Mouse (Mus musculus) embryonic fibroblast, embryonic 13.5 days (primary cell): ENCODE measurements around the gene Zfp868. TPM values are rescaled to one million over a fixed set of nuclear protein-coding genes. Genes with fewer than 3 reads are reported as not detected.
"Not testable (repeated sequence)": the region's sequence is repeated elsewhere in the genome, so short reads cannot be mapped to it uniquely, and the experiment has no call there.

Experiments
- H3K27ac ChIP-seq: 2 replicates; pipeline ENCODE4 v1.5.1; 2012; ENCODE audit warnings: low read length, control low read depth, inconsistent platforms; ENCODE audit not compliant: insufficient read depth
- H3K4me1 ChIP-seq: 2 replicates; pipeline ENCODE4 v1.6.1; 2011; ENCODE audit warnings: low read length; ENCODE audit not compliant: control insufficient read depth, insufficient read depth
- H3K4me3 ChIP-seq: 2 replicates; pipeline ENCODE4 v1.5.1; 2011; ENCODE audit warnings: mild to moderate bottlenecking, control low read depth, low read length; ENCODE audit not compliant: insufficient read depth
- CTCF ChIP-seq: IDR thresholded peaks from 2 replicates; pipeline ENCODE4 v1.5.1; 2011; ENCODE audit warnings: mild to moderate bottlenecking, control low read depth, low read length, moderate library complexity, borderline replicate concordance; ENCODE audit not compliant: insufficient read depth
- POLR2A ChIP-seq: IDR thresholded peaks from 2 replicates; pipeline ENCODE4 v1.6.1; 2011; ENCODE audit warnings: low read depth, mild to moderate bottlenecking, control low read depth, low read length, moderate library complexity
- polyA plus RNA-seq: library from polyadenylated mRNA; stranded (reverse); fragments of >200 nt; gene quantifications from 2 replicates; pipeline ENCODE4 v1.2.4, GENCODE M21; 2011; ENCODE audit warnings: low read depth; ENCODE audit not compliant: missing spikeins, insufficient read length

Gene Zfp868
- polyA plus RNA-seq, result 8.8 and 13.2 TPM in 2 replicates

DNA sequence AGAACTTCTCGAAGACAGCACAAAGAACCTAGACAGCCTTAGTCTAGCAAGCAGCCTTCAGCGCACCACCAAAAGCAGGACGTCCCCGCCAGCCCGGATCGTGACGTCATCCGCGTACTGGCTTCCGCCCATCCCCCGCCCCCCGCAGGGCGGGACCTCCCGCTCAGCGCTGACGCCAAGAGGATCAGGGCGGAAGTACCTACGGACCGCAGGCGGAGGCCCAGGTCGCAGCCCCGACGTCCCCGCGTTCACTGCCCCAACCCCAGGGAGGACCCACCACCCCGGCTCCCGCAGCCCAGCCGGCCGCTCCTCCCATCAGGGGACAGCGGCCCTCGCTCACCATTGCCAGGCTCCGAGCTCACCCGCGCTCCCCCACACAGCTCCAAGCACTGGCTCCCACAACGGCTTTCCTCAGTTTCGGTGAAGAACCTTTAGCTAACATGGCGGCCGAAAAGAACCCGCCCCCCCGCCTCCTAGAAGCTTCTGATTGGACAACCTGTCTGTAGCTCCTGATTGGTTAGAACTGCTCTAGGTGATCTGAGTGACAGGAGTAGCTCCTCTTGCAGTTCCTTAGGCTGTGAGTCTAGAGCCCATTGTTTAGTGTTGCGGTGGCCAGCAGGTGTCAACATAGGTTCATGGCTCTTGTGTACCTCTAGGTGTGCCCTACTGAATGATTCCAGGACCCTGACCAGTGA is at the start of gene Zfp868:
Gene Zfp868, minus strand, starts transcription at position 454 of the 695 bp plus-strand sequence.
- no peaks in the 10 kb centered on the region for H3K4me1 ChIP-seq
- H3K27ac ChIP-seq, result peak within 1 kb of the TSS; percentile 92
- peak within 1 kb of the TSS; percentile 79 for H3K4me3 ChIP-seq
- peak; percentile 76 for TF ChIP-seq POLR2A
- peak; percentile 33; the same call in 1 of the 2 replicates for TF ChIP-seq CTCF

- not testable (repeated sequence) for H3K4me1 ChIP-seq, H3K27ac ChIP-seq, H3K4me3 ChIP-seq
Observed at GRCm38 (mm10) chr8:69665051-69665450, 39.7 kb upstream of the Zfp868 start.

DNA sequence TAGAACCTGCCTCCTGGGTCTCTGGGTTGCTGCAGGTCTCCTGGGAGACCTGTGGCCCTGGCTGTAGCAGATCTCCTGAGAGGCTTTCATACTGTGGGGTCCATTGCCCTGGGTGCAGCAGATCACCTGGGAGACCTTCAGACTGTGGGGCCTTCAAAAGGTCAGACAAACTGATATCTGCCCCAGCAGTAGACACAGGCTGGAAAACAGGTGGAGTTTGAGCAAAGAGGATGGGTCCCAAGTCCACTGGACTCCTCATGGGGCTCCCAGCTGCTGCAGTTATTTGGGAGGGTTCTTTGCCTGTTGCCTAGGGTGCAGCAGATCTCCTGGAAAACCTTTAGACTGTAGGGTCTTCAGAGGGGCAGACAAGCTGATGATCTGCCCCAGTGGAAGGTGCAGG is 35.9 kb upstream of the Zfp868 start:
- Histone ChIP-seq H3K4me1 (no peaks in the 10 kb centered on the region), H3K27ac (no peak overlapping the region), H3K4me3 (no peak overlapping the region)
- TF ChIP-seq POLR2A (no peak), CTCF (no peak)

DNA sequence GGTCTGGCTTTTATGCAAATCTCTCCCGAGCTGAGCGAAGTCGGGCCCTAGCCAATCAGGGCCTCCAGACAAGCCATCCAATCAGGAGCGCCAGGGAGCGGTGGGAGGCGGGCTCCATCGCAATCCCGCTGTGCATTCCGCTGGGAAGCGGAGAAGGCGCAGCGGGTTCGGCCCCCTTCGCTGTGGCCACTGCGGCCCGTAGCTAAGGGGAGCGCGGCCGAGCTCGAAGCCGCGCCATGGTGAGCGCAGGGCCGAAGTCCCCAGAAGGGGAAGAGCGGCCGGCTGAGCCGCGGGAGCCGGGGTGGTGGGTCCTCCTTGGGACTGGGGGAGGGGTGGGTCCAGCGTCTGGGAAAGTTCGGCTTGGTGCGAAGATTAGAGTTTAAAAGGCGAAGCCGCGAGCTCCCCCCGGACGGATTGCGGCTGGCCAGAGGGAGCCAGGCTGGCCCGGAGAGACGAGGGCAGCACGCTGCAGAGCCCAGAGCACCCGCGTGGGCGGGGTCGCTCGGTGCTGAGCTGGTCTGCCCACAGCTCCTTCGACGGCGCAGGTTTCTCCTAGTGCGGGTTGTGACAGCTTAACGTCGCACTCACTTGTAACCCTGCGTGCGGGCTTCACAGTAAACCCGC is 29.1 kb upstream of the Zfp868 start, which contains the start of gene Zfp964:
Gene Zfp964, plus strand, starts transcription at position 122 of the 624 bp plus-strand sequence.
- TF ChIP-seq POLR2A, result peak; percentile 90
- TF ChIP-seq CTCF, result no peak
- Histone ChIP-seq H3K4me3 (peak within 1 kb of the TSS; percentile 39), H3K4me1 (no peaks in the 10 kb centered on the region; the same call in 1 of the 2 replicates), H3K27ac (peak within 1 kb of the TSS; percentile 38; the same call in 1 of the 2 replicates)

- no peak overlapping the region for H3K27ac ChIP-seq
Observed at GRCm38 (mm10) chr8:69653808-69654357, 28.5 kb upstream of the Zfp868 start.

DNA sequence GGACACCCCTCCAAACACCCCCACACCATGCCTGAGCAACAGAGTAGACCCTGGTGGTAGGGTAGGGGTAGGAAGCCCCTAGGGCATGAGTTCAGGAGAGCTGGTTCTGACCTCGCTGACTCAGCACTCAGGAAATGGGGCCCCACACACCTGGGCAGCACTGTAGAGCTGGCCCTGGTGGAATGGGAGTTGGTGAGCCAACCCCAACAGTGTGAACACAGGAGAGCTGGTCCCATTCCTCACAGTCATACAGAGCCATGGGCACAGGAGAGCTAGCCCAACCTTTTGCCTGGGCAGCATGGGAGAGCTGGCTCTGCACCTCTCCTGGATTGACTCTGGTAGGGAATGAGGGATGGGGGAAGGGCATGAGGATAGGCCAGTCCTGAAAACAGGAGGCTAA is 7.3 kb downstream of the Zfp868 start:
- Histone ChIP-seq H3K4me1 (no peaks in the 10 kb centered on the region), H3K27ac (no peak overlapping the region), H3K4me3 (no peak overlapping the region)
- TF ChIP-seq POLR2A (no peak), CTCF (no peak)

More at GRCm38 (mm10) chr8:69653808-69654357, 28.5 kb upstream of the Zfp868 start:
- H3K4me1 ChIP-seq, result no peaks in the 10 kb centered on the region; the same call in 1 of the 2 replicates
- no peak for TF ChIP-seq CTCF
- TF ChIP-seq POLR2A, result no peak
- no peak overlapping the region for H3K4me3 ChIP-seq

DNA sequence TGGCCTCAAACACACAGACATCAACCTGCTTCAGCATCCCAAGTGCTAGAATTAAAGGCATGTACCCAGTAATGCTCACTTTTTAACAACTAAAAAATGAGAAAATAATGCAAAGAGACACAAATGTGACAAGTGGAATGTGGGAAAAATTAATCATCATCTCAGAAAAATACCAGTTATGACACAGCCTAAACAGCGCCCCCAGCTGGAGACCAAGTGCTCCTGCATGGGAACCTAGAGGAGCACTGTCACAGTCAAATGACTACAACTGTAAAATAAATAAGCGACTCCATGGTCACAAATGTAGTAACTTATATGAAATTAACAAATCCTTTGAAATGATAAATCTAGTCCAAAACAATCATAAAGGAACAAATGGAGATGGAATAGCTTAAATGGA is 10.7 kb downstream of the Zfp868 start:
- Histone ChIP-seq H3K4me3 (no peak overlapping the region), H3K4me1 (no peaks in the 10 kb centered on the region), H3K27ac (no peak overlapping the region)
- TF ChIP-seq POLR2A, result no peak
- no peak for TF ChIP-seq CTCF

GRCm38 (mm10) chr8:69597598-69597997 is 27.8 kb downstream of the Zfp868 start:
- H3K4me1 ChIP-seq, H3K4me3 ChIP-seq, H3K27ac ChIP-seq: not testable (repeated sequence)

DNA sequence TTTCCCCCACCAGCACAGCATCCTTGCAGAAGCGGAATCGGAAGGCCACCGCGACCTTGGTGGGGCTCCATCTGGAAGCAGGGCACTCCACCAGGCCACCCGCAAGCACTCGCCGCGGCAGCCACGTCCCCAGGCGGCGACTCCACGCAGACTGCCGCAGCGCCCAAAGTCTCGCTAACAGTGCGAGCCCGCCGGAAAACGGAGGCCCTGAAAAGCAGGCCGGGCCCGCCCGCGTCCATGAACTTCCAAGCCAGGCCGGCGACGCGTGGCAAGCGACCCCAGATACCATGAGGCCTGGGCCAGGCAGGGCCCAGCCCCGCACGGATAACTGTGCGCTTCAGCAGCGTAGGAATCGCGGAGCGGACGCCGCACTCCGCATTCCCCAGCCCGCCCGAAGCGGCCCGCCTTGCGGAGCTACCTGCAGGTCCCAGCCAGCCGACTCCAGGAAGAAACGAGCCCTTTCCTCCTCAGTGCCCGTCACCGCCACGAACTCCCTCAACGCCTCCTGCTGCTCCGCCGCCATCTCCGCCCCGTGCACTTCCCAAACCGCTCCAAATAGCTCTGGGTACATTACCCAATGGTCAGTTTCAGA is 40.6 kb downstream of the Zfp868 start:
- no peak for TF ChIP-seq CTCF
- H3K4me3 ChIP-seq, result peak overlapping the region; percentile 14
- H3K4me1 ChIP-seq, result no peaks in the 10 kb centered on the region
- no peak overlapping the region for H3K27ac ChIP-seq

GRCm38 (mm10) chr8:69584201-69584600 is 41.1 kb downstream of the Zfp868 start:
- peak overlapping the region; percentile 14; the same call in 1 of the 2 replicates for H3K4me3 ChIP-seq
- not testable (repeated sequence) for H3K27ac ChIP-seq, H3K4me1 ChIP-seq

Other genes with a start within 250 kb of the Zfp868 start
- gene Gm9495, start 172.0 kb downstream of the Zfp868 start, polyA plus RNA-seq, result not detected in 2 replicates
- not detected in 2 replicates for gene Gm7697, start 102.6 kb downstream of the Zfp868 start, polyA plus RNA-seq
- 2.5 and 2.7 TPM in 2 replicates for gene Zfp964, start 28.9 kb upstream of the Zfp868 start, polyA plus RNA-seq
- 18.1 and 24.1 TPM in 2 replicates for gene Zfp869, start 85.2 kb upstream of the Zfp868 start, polyA plus RNA-seq
- 2.8 and 3.0 TPM in 2 replicates for gene Zfp963, start 124.4 kb upstream of the Zfp868 start, polyA plus RNA-seq
- 0.90 and 1.3 TPM in 2 replicates for gene Gm20422, start 149.3 kb upstream of the Zfp868 start, polyA plus RNA-seq
- 27.1 and 28.0 TPM in 2 replicates for gene Atp13a1, start 165.6 kb upstream of the Zfp868 start, polyA plus RNA-seq
- gene Zfp866, start 165.6 kb upstream of the Zfp868 start, polyA plus RNA-seq, result 22.9 and 31.2 TPM in 2 replicates
- gene Gmip, start 183.1 kb upstream of the Zfp868 start, polyA plus RNA-seq, result 13.5 and 15.9 TPM in 2 replicates
- gene Lpar2, start 196.9 kb upstream of the Zfp868 start, polyA plus RNA-seq, result 2.9 and 4.0 TPM in 2 replicates
- 2.5 and 3.6 TPM in 2 replicates for gene Pbx4, start 206.9 kb upstream of the Zfp868 start, polyA plus RNA-seq